Mouse (Mus musculus) bone marrow, adult 2 months (tissue): ENCODE results near the gene Rhbdd1. TPM values are rescaled to one million over a fixed set of nuclear protein-coding genes. Genes with fewer than 3 reads are reported as not detected.

Experiments
- H3K27ac ChIP-seq: fragments of 200-500 bp; 2 replicates; pipeline ENCODE4 v1.5.1; 2012; ENCODE audit warnings: low read depth, mild to moderate bottlenecking, control low read depth, inconsistent platforms, low read length; ENCODE audit not compliant: control insufficient read depth, poor library complexity, insufficient read depth
- H3K4me1 ChIP-seq: fragments of 200-500 bp; 2 replicates; pipeline ENCODE4 v1.6.1; 2011; ENCODE audit warnings: low read length; ENCODE audit not compliant: control insufficient read depth, insufficient read depth
- H3K4me3 ChIP-seq: fragments of 200-500 bp; replicated peaks from 2 replicates; pipeline ENCODE3; 2011; ENCODE audit warnings: mild to moderate bottlenecking, low read depth, low read length, control low read depth; ENCODE audit not compliant: control insufficient read depth
- CTCF ChIP-seq: fragments of 200-500 bp; IDR thresholded peaks from 2 replicates; pipeline ENCODE4 v1.5.1; 2011; ENCODE audit warnings: low read length, control low read depth; ENCODE audit not compliant: control insufficient read depth, insufficient read depth
- POLR2A ChIP-seq: fragments of 200-500 bp; IDR thresholded peaks from 2 replicates; pipeline ENCODE4 v1.6.1; 2011; ENCODE audit warnings: low read depth, mild to moderate bottlenecking, control low read depth, low read length, borderline replicate concordance; ENCODE audit not compliant: control insufficient read depth
- whole genome bisulfite sequencing: fragments of 180-500 bp; shearing (Covaris S2); methylation state at CpG from one replicate; pipeline ENCODE4 v1.1.7; 2018; 5-methylcytosine and 5-hydroxymethylcytosine counted together
- polyA plus RNA-seq: library from polyadenylated mRNA; stranded (reverse); fragments of >200 nt; gene quantifications from 2 replicates; pipeline ENCODE4 v1.2.4, GENCODE M21; 2011; ENCODE audit warnings: low replicate concordance; ENCODE audit not compliant: missing spikeins, insufficient read depth, insufficient read length

Rhbdd1 gene
- polyA plus RNA-seq, 1 experiment = 4.6 TPM

DNA sequence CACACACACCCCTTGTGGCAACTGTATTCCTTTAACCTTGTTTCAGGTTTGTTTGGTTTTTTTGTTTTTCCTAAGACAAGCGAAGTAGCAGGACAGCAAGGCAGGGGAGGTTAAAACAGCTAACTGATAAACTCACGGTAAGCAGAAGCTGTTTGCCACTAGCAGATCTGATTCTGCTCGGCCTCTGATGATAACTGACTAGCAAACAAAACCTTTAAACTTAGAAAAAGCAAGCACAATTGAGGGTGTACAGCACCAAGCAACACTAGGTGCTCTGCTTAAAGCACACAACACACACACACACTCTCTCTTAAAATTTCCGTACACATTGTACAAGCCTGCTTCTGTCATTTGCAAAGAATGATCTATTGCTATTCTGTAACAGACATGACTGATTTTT, 31.8 kb upstream of the Rhbdd1 start:
- 71% methylated on average over 4 of the region's 4 CpGs for WGBS
- peaks cover 3% of the 10 kb centered on the region for H3K4me1 ChIP-seq
- H3K27ac ChIP-seq = no peak overlapping the region
- no peak overlapping the region for H3K4me3 ChIP-seq
- TF ChIP-seq POLR2A = no peak
- TF ChIP-seq CTCF = no peak

DNA sequence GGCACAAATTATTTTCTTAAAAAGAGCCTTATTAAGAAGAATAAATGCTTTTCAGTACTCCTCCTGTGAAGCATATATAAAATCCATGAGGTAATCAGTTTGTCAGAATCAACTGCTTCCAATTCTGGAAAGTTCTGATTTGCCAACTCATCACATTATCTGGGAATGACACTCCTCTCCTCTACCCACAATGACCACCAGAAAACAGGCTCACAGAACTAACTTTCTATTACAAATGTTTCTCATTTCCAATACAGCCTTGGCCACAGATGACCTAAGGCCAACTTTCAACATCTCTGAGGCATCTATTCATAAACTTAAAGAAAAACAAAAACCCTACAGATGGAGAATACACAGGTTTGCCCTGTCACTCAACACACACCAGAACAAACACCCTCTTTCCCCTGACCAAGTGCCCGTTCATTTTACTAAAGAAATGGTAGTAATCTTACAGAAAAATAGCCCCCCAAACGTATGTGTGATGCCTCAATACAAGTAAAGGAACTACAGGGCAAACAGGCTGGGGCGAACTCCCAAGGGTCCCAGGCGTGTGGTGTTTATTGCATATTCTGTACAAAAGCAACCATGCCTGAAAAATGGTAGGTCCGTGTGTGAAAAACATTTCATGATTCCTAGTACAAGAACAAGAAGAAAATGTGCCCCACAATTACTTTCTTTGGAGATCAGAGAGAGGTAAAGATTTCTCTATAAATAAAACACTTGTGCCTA, 30.6 kb upstream of the Rhbdd1 start:
- no peak for TF ChIP-seq CTCF
- no peak for TF ChIP-seq POLR2A
- H3K27ac ChIP-seq = no peak overlapping the region

DNA sequence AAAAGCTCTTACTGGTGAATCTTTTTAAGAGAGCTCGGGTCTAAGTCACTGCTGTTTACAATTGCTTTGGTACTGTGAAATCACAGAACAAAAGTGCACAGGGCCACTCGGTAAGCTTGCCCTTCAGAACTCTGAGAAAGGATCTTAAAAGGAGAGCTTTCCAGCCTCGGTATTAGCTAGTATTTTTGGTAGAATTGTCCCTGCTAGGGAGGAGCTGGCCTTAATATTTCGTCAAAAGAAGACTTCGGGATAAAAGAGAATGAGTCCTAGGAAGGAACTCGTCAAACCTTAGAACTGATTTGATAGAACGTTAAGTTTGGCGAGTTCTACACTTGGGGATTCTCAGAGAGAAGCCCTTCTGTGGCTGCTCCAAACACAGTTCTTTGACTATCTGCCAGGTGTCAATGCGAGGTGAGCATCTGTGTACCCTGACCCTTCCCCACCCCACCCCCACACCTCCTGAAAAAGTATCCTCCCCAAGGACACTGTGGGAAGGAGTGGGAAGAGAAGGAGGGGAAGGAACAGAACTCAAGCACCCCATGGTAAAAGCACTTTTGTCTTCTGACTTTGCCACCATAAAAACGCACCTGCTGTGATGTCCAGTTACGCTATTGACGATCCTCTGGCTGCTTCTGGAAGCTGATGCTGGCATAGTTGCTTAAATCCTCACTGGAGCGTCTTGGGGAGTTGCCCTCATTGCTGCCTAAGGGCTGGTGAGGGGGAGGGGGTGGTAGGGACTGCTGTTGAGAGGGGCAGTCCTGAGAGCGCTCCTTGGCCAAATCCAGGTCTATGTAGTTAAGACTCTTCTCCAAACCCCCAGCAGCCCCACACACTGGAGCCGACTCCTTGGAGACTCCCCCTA, 29.8 kb upstream of the Rhbdd1 start:
- no peak for TF ChIP-seq CTCF
- TF ChIP-seq POLR2A = no peak
- WGBS = 49% methylated on average over 15 of the region's 15 CpGs
- H3K4me3 ChIP-seq = no peak overlapping the region
- H3K4me1 ChIP-seq = peaks cover 3% of the 10 kb centered on the region
- H3K27ac ChIP-seq = no peak overlapping the region

More for the DNA sequence above, 30.6 kb upstream of the Rhbdd1 start:
- 56% methylated on average over 5 of the region's 5 CpGs for WGBS
- Histone ChIP-seq H3K4me1 (peaks cover 3% of the 10 kb centered on the region), H3K4me3 (no peak overlapping the region)

DNA sequence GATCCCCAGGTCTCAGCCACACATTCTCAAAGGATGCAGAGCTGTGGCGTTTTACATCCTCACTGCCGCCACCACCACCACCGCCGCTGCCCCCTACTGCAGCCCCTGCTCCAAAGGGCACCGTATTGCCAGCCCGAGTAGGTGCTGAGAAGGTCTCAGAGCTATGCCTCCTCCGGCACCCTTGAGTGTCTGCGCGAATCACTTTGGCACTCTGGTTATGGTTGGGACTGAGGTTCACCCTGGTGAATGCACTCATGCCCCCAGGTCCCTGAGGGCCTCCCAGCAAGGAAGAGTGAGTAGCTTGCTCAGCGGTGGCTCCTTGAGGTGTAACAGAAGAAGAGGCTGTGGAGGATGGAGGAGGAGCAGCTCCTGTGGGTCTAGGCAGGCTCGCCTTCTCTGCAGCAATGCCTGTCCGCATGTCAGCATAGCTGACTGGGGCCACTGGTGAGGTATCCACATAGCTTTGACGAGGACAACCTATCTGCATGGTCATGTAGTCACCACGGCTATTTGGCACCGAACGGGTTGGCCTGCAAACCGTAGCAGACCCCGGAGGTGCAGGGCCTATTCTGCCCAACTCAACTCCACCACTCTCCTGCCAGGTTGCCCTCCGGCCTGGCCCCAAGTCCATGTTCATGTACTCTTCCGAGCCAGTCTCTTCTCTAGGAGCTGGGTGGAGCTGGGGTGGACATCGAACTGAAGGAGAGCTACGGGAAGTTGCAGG, 29.0 kb upstream of the Rhbdd1 start:
- WGBS = 67% methylated on average over 22 of the region's 22 CpGs
- Histone ChIP-seq H3K4me3 (no peak overlapping the region), H3K4me1 (peaks cover 3% of the 10 kb centered on the region), H3K27ac (no peak overlapping the region)
- TF ChIP-seq CTCF (no peak), POLR2A (no peak)

DNA sequence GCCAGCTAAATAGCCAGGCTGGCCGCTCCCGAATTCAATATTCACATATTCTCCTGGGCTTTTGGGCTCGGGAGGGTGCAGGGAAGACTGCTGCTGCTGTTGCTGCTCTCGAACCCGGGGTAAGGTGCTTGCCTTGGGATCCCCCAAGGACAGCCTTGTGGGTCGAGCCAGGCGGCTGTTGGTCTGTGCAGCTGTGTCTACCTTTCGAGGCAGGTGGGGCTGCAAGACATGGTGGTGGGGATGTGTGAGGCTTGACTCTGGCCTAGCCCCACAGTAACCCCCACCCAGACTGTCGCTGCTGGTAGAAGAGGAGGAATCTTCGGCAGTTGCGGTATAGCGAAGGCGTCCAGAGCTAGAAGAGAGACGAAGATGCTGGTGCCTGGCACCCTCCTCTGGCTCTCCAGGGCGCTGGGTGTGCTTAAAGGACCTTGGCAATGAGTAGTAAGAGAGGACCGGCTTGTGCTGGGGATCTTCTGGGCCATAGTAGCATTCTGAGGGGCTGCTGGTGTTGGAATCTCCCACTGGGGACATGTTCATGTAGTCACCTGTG, 28.4 kb upstream of the Rhbdd1 start:
- WGBS = 79% methylated on average over 16 of the region's 16 CpGs
- no peak overlapping the region for H3K4me3 ChIP-seq
- peaks cover 2% of the 10 kb centered on the region for H3K4me1 ChIP-seq
- TF ChIP-seq POLR2A (no peak), CTCF (no peak)
- no peak overlapping the region for H3K27ac ChIP-seq

DNA sequence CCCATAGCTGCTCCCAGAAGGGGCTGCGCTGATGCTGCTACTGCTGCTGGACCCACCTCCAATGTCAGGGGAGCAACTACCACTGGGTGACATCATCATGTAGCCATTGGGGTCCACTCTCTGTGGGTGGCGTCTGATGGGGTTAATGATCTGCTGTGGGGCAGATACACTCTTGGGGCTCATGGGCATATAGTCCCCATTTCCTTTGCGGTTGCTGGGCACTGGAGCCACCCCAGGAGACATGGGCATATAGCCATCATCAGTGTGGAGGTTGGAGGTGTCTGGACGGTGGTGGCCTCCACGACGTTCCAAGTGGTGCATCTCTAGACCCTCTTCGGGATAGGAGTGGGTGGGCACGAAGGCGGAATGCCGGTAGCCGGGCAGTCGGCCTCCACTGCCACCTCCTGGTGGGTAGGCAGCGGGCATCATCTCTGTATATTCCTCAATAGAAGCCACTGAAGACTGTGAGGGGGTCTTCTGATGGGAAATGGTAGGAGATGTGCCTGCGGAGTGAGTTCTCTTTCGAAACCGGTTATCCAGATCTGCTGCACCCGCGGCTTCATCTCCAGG, 27.7 kb upstream of the Rhbdd1 start:
- TF ChIP-seq CTCF = no peak
- no peak for TF ChIP-seq POLR2A
- Histone ChIP-seq H3K4me3 (no peak overlapping the region), H3K4me1 (peaks cover 1% of the 10 kb centered on the region; the same call in 1 of the 2 replicates), H3K27ac (no peak overlapping the region)
- 83% methylated on average over 18 of the region's 18 CpGs for WGBS

DNA sequence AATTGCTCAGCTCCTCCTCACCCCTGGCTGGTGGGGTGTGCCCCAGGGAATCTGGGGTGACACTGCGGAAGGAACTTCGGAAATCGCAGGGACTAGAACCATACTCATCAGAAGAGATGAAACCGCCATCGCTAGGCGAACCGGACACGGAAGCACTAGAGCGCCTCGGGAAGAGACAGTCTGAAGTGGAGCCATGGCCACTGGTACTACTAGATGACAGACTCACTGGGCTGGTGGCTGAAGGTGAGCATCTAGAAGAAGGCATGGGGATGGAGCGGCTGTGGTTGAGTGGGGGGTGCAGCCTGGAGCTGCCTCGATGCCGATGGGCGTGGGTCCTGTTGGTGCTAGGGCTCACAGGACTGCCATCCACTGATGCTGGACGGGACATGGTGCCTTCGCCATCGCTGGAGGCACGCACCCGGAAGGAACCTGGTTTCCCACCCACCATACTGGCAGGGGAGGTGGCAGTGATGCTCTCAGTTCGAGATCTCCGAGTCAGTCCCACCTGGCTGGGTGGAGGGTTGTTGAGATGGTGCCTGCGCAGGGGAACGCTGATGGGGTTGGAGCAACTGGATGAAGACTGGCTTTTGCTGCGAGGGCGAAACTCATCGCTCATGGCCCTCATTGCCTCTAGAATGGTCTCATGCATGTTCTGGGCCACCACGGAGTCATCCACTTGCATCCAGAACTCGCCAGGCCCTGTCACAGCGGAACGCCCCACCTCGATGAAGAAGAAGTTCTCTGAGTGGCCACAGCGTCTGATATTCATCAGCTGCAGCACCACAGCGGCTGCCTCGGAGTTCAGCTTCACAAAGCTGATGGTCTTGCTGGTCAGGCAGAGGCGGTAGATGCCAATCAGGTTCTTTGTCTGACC, 26.9 kb upstream of the Rhbdd1 start:
- TF ChIP-seq POLR2A (no peak), CTCF (no peak)
- WGBS = 66% methylated on average over 35 of the region's 35 CpGs
- Histone ChIP-seq H3K27ac (0 out of 2 replicates have a peak overlapping the region, but pooled peaks have one; percentile 0), H3K4me1 (no peaks in the 10 kb centered on the region), H3K4me3 (peak overlapping the region; percentile 12)
